Mouse (Mus musculus) layer of hippocampus, postnatal 36 days (tissue): ENCODE results near the gene Phf21a. TPM values are rescaled to one million over a fixed set of nuclear protein-coding genes. Genes with fewer than 3 reads are reported as not detected.

Experiments used
- DNase-seq, 2 experiments: peaks; one replicate each; pipeline ENCODE4 v3.0.0; 2022
- microRNA-seq, 2 experiments: library from miRNA; unstranded; fragments of <30 nt; microRNA quantifications; one replicate each; pipeline ENCODE4 v1.2.0; 2021
- total RNA-seq, 2 experiments: library from RNA; stranded (reverse); gene quantifications; 2 replicates each; pipeline ENCODE4 v1.2.3; 2021

The Phf21a gene
- total RNA-seq, 2 experiments from 2014 or later = 136 to 142 TPM

- no peak for DNase-seq
Measured at GRCm38 (mm10) chr2:92411705-92412104, 318.8 kb downstream of the Phf21a start.

Small RNA genes within 50 kb of the gene (microRNA-seq; reads per million reads assigned to microRNA genes)
- 3.3 to 7.6 reads per million in 2 experiments for gene Mir1955
- 2.4 to 3.6 reads per million in 2 experiments for gene Mir7000

Other genes with a start within 250 kb of the Phf21a start
- gene Chrm4, start 165.9 kb upstream of the Phf21a start, total RNA-seq = 10 to 100 TPM; 25.7 to 28.6 TPM
- 10 to 100 TPM; 25.4 to 29.4 TPM for gene Mdk, start 160.8 kb upstream of the Phf21a start, total RNA-seq
- gene Gm9821, start 147.4 kb upstream of the Phf21a start, total RNA-seq = not detected
- 100 to 1,000 TPM; 500 to 531 TPM for gene Dgkz, start 117.3 kb upstream of the Phf21a start, total RNA-seq
- 1 to 10 TPM; 3.4 to 4.3 TPM for gene Creb3l1, start 68.6 kb upstream of the Phf21a start, total RNA-seq